Mouse (Mus musculus): Measurements from ENCODE around the gene Ano10. TPM values are rescaled to one million over a fixed set of nuclear protein-coding genes. Genes with fewer than 3 reads are reported as not detected.

The Ano10 gene
- polyA plus RNA-seq, 1 experiment from 2014 or later, result 31.1 TPM

DNA sequence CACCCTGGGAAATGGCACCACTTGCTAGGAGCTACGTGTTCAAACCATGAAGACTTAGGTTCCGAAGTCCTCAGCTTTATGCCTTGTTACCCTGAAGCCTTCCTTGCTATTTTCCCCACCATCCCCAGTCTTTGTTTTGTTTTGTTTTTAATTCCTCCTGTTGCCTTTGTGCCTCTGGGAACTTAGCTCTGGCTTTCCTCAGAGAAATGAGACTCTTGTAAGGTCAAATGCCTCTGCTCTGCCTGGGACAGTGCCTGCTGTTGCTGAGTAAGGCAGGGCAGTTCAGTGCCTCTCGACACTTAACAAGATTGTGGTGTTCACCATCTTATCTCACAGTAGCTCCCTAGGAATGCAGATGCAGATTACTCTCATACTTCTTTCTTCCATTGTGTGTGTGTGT, 140.8 kb downstream of the Ano10 start:
- H3K27ac ChIP-seq, result no peak overlapping the region
- no peaks in the 10 kb centered on the region for H3K27me3 ChIP-seq (ENCODE audit: poor library complexity, severe bottlenecking)
- 90% methylated on average over 3 of the region's 3 CpGs for WGBS
- DNase-seq (ENCODE audit: extremely low spot score, low spot score), result no peak
- H3K9me3 ChIP-seq, result peaks cover 3% of the 10 kb centered on the region; the same call in 1 of the 2 replicates
- peaks cover 37% of the 10 kb centered on the region for H3K36me3 ChIP-seq (replicated peaks)
- H3K4me1 ChIP-seq, result no peaks in the 10 kb centered on the region
- H3K4me3 ChIP-seq, result no peak overlapping the region

DNA sequence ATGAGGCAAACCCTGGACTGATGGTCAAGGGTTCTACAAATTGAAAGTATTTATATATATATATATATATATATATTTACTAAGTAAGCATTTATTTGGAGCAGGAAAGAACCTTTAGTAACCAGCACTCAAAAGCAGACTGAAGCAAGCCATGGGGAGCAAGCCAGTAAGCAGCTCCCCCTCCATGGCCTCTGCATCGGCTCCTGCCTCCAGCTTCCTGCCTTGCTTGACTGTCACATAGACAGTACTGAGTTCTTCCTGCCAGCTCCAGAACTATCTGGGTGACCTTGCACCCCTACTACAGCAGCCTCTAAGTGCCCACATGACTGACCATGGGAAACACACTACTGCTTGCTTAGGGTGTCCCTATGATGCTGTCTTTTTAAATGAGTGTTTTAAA, 141.7 kb downstream of the Ano10 start:
- Histone ChIP-seq H3K27me3 (ENCODE audit: poor library complexity, severe bottlenecking) (no peaks in the 10 kb centered on the region), H3K4me1 (no peaks in the 10 kb centered on the region), H3K4me3 (no peak overlapping the region), H3K27ac (no peak overlapping the region), H3K9me3 (peaks cover 3% of the 10 kb centered on the region; the same call in 1 of the 2 replicates), H3K36me3 (replicated peaks) (peaks cover 28% of the 10 kb centered on the region)
- 95% methylated on average over 1 of the region's 1 CpGs for WGBS
- no peak for DNase-seq (ENCODE audit: extremely low spot score, low spot score)

DNA sequence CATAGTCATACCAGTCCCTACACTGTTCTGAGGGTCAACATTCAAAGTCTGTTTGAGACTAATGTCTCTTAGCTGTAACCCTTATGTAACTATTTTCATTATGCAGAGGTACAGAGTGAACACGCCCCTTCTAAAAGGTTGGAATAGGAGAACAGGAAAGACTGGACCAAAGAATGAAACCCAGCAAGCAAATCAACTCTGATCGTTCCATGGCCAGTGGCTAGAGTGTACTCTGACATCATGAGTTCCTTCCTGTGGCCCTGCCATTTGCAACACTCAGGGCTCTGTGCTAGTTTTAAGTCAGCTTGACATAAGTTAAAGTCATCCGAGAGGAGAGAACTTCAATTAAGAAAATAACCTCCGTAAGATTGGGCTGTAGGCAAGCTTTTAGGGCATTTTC, 142.2 kb downstream of the Ano10 start:
- Histone ChIP-seq H3K4me1 (no peaks in the 10 kb centered on the region), H3K27ac (no peak overlapping the region), H3K27me3 (ENCODE audit: poor library complexity, severe bottlenecking) (no peaks in the 10 kb centered on the region), H3K36me3 (replicated peaks) (peaks cover 24% of the 10 kb centered on the region), H3K9me3 (peaks cover 3% of the 10 kb centered on the region; the same call in 1 of the 2 replicates), H3K4me3 (no peak overlapping the region)
- 91% methylated on average over 4 of the region's 4 CpGs for WGBS
- DNase-seq (ENCODE audit: extremely low spot score, low spot score), result no peak

DNA sequence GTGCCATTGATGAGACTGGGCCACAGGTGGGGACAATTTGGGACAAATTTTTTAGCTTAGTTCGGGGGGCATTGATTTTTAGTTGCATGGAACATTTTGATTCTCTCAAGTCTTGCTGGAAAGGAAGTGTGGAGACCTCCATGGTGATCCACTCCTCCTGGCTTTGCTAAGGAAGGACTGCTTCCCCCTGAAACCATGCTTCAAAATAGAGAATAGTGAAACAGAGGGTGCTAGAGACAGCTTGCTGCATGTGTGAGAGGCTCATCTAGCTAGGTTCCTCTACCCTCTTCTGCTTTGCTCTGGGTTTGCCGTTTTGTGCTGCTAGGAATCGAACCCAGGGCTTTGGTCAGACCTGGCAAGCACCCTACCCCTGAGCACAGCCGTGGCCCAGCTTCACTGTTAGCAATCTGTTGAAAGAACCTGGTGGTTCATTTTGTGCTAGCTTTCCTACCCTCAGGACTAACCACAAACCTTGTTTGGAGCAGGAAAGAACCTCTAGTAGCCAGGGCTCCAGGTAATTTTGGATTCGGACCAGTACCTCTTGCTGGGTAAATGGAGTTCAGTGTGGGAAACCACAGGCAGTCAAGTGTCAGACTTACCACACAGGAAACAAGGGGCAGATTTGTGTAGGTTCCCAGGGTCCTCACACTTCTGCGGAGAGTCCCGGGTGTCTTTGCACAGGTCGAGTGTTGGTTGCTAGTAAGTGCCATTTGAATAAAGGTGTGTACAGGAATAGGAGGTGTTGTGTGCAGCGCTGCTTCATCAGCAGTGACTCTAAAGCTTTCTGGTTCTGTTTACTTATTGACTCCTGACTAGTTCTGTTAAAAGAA, 144.0 kb downstream of the Ano10 start:
- no peak for DNase-seq (ENCODE audit: extremely low spot score, low spot score)
- no peaks in the 10 kb centered on the region for H3K27me3 ChIP-seq (ENCODE audit: poor library complexity, severe bottlenecking)
- H3K36me3 ChIP-seq (replicated peaks), result peaks cover 17% of the 10 kb centered on the region
- H3K4me1 ChIP-seq, result 0 out of 2 replicates have a peak, but pooled peaks cover 3% of the 10 kb centered on the region
- no peaks in the 10 kb centered on the region; the same call in 1 of the 2 replicates for H3K9me3 ChIP-seq
- H3K4me3 ChIP-seq, result no peak overlapping the region
- no peak overlapping the region for H3K27ac ChIP-seq
- 91% methylated on average over 9 of the region's 9 CpGs for WGBS

DNA sequence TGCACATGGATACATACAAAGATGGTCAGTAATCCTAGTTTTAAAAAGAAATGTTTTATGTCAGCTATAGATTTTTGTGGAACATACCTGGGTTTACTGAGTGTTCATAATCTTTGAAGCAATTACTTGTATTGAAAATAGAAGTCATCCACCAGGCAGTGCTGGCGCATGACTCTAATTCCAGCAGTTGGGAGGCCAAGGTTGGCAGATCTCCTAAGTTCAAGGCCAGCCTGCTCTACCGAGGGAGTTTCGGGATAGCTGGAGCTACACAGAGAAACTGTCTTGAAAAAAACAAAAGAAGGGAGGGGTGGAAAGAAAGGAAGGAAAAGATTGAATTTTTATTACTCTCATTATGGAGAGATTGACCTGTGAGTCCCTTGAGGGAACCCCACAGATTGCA, 145.9 kb downstream of the Ano10 start:
- peaks cover 9% of the 10 kb centered on the region for H3K9me3 ChIP-seq
- DNase-seq (ENCODE audit: extremely low spot score, low spot score), result no peak
- peaks cover 34% of the 10 kb centered on the region for H3K36me3 ChIP-seq (replicated peaks)
- 97% methylated on average over 3 of the region's 3 CpGs for WGBS
- 0 out of 2 replicates have a peak, but pooled peaks cover 3% of the 10 kb centered on the region for H3K4me1 ChIP-seq
- no peaks in the 10 kb centered on the region for H3K27me3 ChIP-seq (ENCODE audit: poor library complexity, severe bottlenecking)
- no peak overlapping the region for H3K4me3 ChIP-seq
- H3K27ac ChIP-seq, result no peak overlapping the region

DNA sequence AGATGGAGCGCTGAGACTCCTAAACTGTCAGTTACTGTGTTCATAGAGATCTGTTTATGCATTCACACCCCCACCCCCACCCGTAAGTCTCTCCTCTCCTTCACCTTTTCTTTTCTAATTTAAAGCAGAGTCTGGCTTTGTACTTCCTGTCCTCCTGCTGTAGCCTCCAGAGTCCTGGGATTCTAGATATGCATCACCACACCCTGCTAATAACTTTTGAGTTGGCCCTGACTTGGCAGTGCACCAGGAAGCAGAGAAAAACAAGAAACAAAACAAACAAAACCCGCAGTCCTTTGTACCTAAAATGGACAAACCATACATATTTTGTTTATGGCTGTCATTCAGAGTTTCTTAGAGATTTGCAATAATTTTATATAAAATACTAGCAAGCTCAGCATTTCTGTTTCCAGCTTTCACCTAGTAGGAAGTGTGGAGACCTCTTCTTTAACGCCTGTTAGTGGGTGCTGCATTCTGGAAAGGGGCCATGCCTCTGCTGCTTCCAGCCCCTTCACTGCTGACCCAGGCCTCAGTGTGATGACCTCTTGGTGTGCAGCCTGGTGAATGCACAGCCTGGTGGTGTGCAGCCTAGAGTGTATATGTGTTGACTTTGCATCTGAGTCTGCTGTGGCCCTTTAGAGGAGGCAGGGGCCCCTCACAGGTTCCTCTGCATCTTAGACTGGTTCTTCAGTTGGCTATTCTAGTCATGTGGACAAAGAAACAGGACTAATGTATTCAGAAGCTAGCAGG, 147.9 kb downstream of the Ano10 start:
- 0 out of 2 replicates have a peak, but pooled peaks cover 3% of the 10 kb centered on the region for H3K4me1 ChIP-seq
- H3K27ac ChIP-seq, result no peak overlapping the region
- H3K4me3 ChIP-seq, result no peak overlapping the region
- peaks cover 31% of the 10 kb centered on the region for H3K36me3 ChIP-seq (replicated peaks)
- DNase-seq (ENCODE audit: extremely low spot score, low spot score), result no peak
- peaks cover 9% of the 10 kb centered on the region for H3K9me3 ChIP-seq
- H3K27me3 ChIP-seq (ENCODE audit: poor library complexity, severe bottlenecking), result no peaks in the 10 kb centered on the region
- WGBS, result 88% methylated on average over 4 of the region's 4 CpGs

DNA sequence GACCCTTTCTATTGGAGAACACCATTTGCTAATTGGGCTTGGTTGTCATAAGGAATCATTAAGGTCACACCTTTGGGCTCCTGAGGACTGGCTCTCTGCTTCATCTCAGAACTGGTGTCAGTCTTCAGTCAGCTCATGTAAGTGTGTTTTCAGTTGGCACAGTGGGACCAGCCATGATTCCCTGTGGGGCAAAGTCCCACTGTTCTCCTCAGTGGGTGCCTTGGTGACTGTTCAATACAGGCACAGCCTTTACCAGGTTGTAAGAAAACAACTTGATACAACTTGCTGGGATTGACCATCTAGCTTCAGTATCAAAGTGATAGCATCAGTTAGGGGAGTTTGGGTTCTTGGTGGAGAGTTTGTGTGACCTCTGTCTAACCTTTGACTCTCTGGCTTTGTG, 148.5 kb downstream of the Ano10 start:
- H3K27me3 ChIP-seq (ENCODE audit: poor library complexity, severe bottlenecking), result no peaks in the 10 kb centered on the region
- peaks cover 9% of the 10 kb centered on the region for H3K9me3 ChIP-seq
- no peak for DNase-seq (ENCODE audit: extremely low spot score, low spot score)
- 0 out of 2 replicates have a peak, but pooled peaks cover 3% of the 10 kb centered on the region for H3K4me1 ChIP-seq
- H3K27ac ChIP-seq, result no peak overlapping the region
- H3K36me3 ChIP-seq (replicated peaks), result peaks cover 31% of the 10 kb centered on the region
- no peak overlapping the region for H3K4me3 ChIP-seq

DNA sequence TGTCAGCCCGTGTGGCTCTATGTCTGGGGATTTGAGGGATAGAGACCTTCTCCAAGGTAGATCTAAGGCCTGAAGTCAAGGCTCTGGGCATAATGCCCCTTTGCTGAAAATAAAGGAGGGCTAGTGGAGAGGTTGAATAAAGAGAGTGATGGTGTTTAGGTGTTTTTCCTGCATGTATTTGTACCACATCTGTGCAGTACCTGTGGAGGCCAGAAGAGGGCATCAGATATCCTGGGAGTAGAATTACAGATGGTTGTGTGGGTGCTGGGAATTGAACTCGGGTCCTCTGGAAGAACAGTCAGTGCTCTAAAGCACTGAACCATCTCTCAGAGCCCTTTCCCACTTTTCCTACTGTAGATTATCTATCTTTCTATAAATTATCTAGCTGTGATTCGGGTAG, 149.4 kb downstream of the Ano10 start:
- Histone ChIP-seq H3K27me3 (ENCODE audit: poor library complexity, severe bottlenecking) (no peaks in the 10 kb centered on the region), H3K9me3 (peaks cover 9% of the 10 kb centered on the region), H3K27ac (no peak overlapping the region), H3K4me3 (no peak overlapping the region), H3K36me3 (replicated peaks) (peaks cover 31% of the 10 kb centered on the region), H3K4me1 (0 out of 2 replicates have a peak, but pooled peaks cover 3% of the 10 kb centered on the region)
- DNase-seq (ENCODE audit: extremely low spot score, low spot score), result no peak
- WGBS, result 94% methylated on average over 3 of the region's 3 CpGs

DNA sequence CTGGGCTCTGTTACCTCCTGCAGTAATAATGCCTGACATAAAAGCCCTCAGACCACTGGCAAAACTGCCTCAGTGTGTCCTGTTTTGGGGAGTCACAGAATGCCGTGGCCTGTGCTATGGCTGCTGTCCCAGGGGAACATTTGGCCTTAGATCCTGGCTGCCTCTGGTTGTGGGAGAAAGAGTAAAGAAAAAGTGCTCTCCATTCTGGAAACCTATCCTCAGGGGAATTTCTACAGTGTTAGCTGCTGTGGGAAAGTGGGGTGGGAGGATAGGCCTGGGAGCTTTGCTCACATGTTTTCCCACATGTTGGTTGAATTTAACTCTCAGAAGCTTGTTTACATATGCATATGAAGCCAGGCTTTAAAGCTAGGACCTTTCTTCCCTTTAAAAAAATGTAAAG, 151.0 kb downstream of the Ano10 start:
- Histone ChIP-seq H3K4me1 (0 out of 2 replicates have a peak, but pooled peaks cover 3% of the 10 kb centered on the region), H3K4me3 (no peak overlapping the region), H3K27me3 (ENCODE audit: poor library complexity, severe bottlenecking) (no peaks in the 10 kb centered on the region), H3K36me3 (replicated peaks) (peaks cover 32% of the 10 kb centered on the region), H3K9me3 (peaks cover 9% of the 10 kb centered on the region), H3K27ac (no peak overlapping the region)
- WGBS, result 82% methylated on average over 1 of the region's 1 CpGs
- no peak for DNase-seq (ENCODE audit: extremely low spot score, low spot score)

DNA sequence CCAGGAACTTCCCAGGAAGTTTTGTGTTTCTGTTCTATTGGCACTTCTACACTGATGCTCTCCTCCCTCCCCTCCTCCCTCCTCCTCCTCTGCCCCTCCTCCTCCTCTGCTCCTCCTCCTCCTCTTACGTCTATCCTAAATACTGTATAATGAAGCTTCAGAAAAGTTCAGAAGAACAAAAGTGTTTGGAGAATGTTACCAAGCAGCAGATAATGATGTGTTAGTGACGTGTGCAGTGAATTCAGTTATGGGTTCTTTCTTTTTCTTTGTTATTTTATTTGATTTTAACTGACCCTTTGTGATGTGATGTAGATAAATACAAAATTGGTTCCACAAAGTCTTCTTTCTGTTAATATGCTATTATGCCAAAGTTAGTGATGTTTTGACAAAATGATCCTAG, 155.0 kb downstream of the Ano10 start:
- Histone ChIP-seq H3K4me3 (no peak overlapping the region), H3K27me3 (ENCODE audit: poor library complexity, severe bottlenecking) (no peaks in the 10 kb centered on the region), H3K4me1 (no peaks in the 10 kb centered on the region), H3K27ac (no peak overlapping the region), H3K9me3 (peaks cover under 1% of the 10 kb centered on the region; the same call in 1 of the 2 replicates), H3K36me3 (replicated peaks) (peaks cover 42% of the 10 kb centered on the region)
- 75% methylated on average over 2 of the region's 2 CpGs for WGBS
- DNase-seq (ENCODE audit: extremely low spot score, low spot score), result no peak

DNA sequence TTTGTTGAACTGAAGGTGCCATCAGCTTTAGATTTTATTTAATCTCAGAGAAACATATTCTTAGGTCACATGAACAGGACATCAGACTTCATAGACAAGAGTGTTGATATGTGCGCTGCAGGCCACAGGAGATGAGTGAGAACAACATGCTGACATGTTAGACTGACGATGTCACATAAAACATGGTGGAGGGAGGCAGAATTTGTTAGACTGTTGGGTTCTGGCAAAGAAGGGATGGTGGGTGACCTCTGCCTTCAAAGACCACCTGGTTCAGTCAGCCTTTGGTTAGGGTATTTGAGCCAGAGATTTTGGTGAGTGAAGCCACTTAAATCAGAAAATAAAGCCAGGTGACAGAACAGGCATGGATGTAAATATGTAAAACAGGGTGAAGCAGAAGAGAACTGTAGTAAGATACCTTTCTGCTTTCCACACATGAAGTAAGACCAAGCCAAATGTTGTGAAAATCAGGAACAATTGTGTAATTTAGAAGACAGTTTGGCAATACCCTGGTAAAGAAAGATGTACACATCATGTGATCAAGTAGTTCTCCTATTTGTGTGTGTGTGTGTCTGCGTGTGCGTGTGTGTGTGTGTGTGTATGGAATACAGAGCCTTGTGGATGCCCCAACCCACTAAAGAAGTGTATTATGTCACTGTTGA, 155.7 kb downstream of the Ano10 start:
- WGBS, result 95% methylated on average over 4 of the region's 4 CpGs
- DNase-seq (ENCODE audit: extremely low spot score, low spot score), result no peak

DNA sequence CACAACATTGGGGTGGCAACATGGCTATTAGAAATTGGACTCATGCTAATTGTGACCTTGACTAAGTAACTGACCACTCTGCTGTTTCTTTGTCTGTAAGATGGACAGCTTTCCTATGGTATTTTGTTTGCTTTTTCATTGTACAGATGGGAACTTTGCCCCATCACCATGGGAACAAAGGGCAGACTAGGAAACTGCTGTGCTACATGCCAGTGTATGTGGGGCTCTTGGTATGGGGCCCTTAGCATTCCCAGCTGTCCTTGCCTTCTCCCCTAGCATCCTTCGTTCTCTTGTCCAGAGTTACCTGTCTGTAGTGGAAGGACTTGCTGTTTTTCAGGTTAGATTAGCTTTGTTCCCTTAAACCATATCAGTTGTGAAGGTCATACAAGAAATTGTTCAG, 156.3 kb downstream of the Ano10 start:
- H3K27ac ChIP-seq, result no peak overlapping the region
- H3K4me1 ChIP-seq, result no peaks in the 10 kb centered on the region
- no peaks in the 10 kb centered on the region for H3K9me3 ChIP-seq
- H3K4me3 ChIP-seq, result no peak overlapping the region
- WGBS, result 85% methylated on average over 1 of the region's 1 CpGs
- DNase-seq (ENCODE audit: extremely low spot score, low spot score), result no peak
- no peaks in the 10 kb centered on the region for H3K27me3 ChIP-seq (ENCODE audit: poor library complexity, severe bottlenecking)
- peaks cover 34% of the 10 kb centered on the region for H3K36me3 ChIP-seq (replicated peaks)

More for the DNA sequence above, 155.7 kb downstream of the Ano10 start:
- Histone ChIP-seq H3K27ac (no peak overlapping the region), H3K9me3 (no peaks in the 10 kb centered on the region), H3K4me3 (no peak overlapping the region), H3K36me3 (replicated peaks) (peaks cover 35% of the 10 kb centered on the region), H3K4me1 (no peaks in the 10 kb centered on the region), H3K27me3 (ENCODE audit: poor library complexity, severe bottlenecking) (no peaks in the 10 kb centered on the region)

DNA sequence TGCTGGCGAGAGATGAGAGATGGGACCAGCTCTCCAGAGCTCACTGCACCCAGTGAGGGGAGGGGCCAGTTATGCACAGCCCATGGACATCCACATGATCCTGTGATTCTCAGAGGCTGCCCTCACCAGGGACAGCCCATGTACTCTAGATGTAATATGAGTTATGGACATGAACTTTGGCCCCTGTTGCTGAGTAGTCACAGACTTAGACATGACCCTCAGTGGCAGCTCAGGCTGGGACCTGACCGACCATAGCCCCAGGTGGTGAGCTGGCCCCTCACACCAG, 158.4 kb downstream of the Ano10 start:
- H3K9me3 ChIP-seq, result no peaks in the 10 kb centered on the region
- H3K4me1 ChIP-seq, result no peaks in the 10 kb centered on the region
- 88% methylated on average over 2 of the region's 2 CpGs for WGBS
- H3K27me3 ChIP-seq (ENCODE audit: poor library complexity, severe bottlenecking), result no peaks in the 10 kb centered on the region
- H3K27ac ChIP-seq, result no peak overlapping the region
- peaks cover 35% of the 10 kb centered on the region for H3K36me3 ChIP-seq (replicated peaks)
- no peak for DNase-seq (ENCODE audit: extremely low spot score, low spot score)
- H3K4me3 ChIP-seq, result no peak overlapping the region

Measured in forebrain, embryonic 10.5 days (tissue).